Mouse (Mus musculus): Measurements from ENCODE around the gene Npy1r. TPM values are rescaled to one million over a fixed set of nuclear protein-coding genes. Genes with fewer than 3 reads are reported as not detected.

Gene Npy1r
- 10 to 100 TPM; 23.0 to 27.3 TPM for total RNA-seq (2021)
- long read RNA-seq, experiment 1, partial matches to known transcripts = 8 of 28 reads
- long read RNA-seq, experiment 1, other reads (novel, unspliced or antisense) = 18 of 28 reads
- long read RNA-seq, experiment 2, transcript Npy1r-201 (3 exons, 3,001 nt) = major isoform, 7 of 21 reads
- long read RNA-seq, experiment 2, partial matches to known transcripts = 3 of 21 reads
- long read RNA-seq, experiment 2, other reads (novel, unspliced or antisense) = 10 of 21 reads

DNA sequence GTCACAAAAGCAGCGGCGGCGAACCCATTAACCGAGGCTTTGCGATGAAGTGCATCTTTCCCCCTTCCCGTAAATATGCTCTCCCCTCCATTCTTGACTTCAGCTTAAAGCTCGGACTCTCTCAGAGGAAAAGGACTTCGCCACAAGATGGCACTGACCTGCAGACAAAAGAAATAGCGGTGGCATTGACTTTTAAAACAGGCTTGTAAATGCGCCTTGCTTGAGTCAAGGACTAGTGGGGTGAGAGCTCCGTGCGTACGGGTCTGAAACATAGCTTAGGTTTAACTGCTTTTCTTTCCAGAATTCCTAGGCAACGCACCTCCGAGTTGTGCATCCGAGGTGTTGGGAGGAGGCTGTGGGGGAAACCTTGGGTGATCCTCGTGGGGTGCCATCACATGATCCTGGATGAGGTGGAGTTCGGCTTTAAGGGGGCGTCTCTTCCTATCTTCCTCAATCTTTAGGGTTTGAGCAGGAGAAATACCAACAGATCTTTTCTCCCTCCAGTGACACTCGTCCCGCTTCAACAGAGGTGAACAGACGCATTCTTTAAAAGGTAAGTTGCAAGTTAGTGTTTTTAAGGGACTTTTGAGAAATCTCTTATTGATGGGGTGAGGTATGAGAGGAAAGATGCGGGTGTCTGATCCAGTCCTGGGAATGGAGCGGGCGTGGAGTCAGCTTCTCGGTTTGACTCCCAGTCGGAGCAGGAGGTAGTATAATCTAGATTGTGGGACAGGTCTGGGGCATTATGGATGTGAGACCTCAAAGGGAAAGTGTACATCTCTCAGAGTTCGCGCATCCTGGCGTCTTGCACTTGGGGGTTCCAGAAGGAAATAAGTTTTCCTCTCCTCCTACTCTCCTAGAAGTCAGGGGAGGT, at the start of gene Npy1r:
TSS of gene Npy1r (plus strand) at position 223 of the 874 bp plus-strand sequence.
- intact Hi-C loops (cut with DNase I) = loop anchor here (2.0 to 5.0 kb wide), 3 partner anchors 165 to 710 kb away; partner anchors contain the start of gene Naf1
- DNase-seq (ENCODE audit: low spot score in 2 of 2) = peak; percentile 62

- no peak for DNase-seq (ENCODE audit: low spot score in 2 of 2)
- intact Hi-C loops (cut with DNase I) = no loop called here
Observed at GRCm38 (mm10) chr8:66681261-66681660, 15.7 kb upstream of the Npy1r start.

DNA sequence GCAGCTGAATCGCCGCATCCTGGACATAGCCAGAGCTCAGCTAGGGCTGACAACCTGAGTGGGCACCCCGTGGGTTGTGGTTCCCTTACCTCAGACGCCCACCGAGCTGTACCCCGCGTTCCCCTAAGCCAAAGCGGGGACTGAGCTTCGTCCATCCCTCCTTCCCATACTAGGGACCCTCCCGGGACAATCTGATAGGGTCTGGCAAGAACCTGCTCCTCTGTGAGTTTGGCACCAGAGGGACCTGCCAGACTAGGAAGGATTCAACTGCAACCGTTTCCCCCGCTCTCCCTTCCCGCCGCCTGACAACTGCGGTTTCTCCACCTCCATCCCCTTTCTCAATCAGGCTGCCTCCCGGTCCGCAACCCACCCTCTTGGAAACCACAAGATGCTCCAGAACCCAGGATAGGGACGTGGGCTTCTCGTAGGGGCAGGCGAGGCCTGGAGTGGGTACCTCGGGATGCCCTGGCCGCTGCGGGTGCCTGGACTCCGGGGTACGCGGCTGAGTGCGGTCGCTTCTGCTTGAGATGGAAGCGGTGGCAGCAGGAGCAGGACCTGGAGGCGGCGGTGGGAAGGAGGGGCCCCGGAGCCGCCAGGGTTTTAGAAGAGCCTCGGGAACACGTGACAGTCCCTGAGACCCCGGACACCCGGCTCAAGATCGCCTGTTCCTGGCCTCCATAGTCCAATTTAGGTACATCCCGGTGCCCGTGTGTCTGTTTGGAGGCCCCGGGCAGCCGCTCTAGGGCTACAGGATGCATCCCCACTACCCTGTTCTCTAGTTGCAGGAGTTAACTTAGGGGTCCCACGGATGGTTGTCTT, 9.3 kb upstream of the Npy1r start, which contains the start of gene Npy5r:
TSS of gene Npy5r (minus strand) at position 618 of the 819 bp plus-strand sequence.
- peak; percentile 14 to 39 for DNase-seq (ENCODE audit: low spot score in 2 of 2)
- intact Hi-C loops (cut with DNase I) = no loop called here

GRCm38 (mm10) chr8:66688395-66688794, 8.6 kb upstream of the Npy1r start:
- DNase-seq (ENCODE audit: low spot score in 2 of 2) = no peak
- intact Hi-C loops (cut with DNase I) = no loop called here

GRCm38 (mm10) chr8:66688799-66689198, 8.2 kb upstream of the Npy1r start:
- no peak for DNase-seq (ENCODE audit: low spot score in 2 of 2)
- intact Hi-C loops (cut with DNase I) = no loop called here

DNA sequence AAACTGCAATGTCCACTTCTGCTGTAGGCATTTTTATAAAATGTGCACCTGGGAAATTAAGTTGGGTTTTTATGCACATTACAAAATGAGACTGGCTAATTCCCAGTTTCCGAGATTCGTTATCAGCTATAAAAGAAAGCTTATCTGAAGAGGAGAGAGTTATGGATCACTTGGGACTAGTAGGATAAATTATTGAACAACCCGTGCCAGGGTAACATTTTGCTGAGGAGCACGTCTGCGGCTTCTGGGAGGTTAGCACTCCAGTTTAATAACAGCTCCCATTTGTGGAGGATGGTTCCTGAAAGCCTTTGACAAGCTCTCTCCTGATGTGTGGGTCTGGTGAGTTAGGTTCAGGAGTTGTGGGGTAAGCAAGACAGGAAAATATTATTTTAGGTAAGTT, 6.6 kb upstream of the Npy1r start:
- intact Hi-C loops (cut with DNase I) = no loop called here
- DNase-seq (ENCODE audit: low spot score in 2 of 2) = no peak

DNA sequence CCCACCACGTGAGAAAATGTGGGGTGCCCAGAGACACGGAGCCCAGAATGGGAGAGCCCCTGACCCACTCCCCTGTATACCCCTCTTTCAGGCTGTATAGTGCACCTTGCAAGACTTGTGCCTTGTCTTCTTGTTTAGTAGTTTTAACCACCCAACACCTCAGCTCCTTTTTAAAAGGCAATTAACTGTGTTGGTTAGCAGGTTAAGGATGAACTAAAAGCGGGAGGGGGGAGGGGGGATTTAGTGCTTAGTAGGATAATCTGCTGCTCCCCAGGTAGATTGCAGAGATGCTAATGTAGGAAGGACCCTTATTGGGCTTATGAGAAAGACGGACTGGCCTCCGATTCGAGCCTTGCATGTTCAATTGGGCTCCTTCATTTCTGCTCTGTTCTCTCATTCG, 1.0 kb downstream of the Npy1r start:
- no peak for DNase-seq (ENCODE audit: low spot score in 2 of 2)
- intact Hi-C loops (cut with DNase I) = loop anchor here (5.0 kb wide), 2 partner anchors 164 to 629 kb away; partner anchors contain the start of gene Naf1

- intact Hi-C loops (cut with DNase I) = loop anchor here (5.0 kb wide), 2 partner anchors 164 to 629 kb away; partner anchors contain the start of gene Naf1
Observed at GRCm38 (mm10) chr8:66698782-66699181, 1.8 kb downstream of the Npy1r start.

DNA sequence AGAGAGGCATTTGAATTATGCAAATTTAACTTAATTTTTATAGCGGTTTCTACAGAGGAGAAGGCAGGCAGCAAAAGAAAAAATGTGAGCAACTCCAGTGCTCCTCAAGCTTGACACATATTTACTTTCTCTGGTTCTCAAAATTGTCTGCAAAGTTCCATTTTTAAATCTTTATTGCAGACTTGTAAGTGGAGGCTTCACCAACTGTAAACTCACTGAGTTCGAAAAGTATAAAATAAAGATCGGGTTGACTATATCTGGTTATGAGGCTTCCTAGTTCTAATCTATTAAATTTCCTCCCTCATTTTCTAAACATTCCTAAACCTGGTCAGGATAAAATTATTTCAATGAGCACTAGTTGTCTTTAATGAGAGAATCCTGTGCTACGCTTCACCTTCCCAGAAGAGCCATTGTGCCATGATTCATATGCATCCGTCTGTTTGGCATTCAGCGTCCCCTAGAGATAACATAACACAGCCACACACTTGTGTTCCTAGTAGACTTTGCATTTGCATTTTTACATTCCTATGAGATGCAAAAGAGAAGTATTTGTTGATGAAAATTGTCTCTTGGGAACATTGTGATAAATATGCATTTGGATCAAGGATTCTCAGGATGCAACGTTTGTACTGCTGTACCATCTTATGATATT, 17.5 kb downstream of the Npy1r start:
- DNase-seq (ENCODE audit: low spot score in 2 of 2) = no peak
- intact Hi-C loops (cut with DNase I) = no loop called here

More at GRCm38 (mm10) chr8:66698782-66699181, 1.8 kb downstream of the Npy1r start:
- DNase-seq (ENCODE audit: low spot score in 2 of 2) = no peak

GRCm38 (mm10) chr8:66722835-66723234, 25.8 kb downstream of the Npy1r start:
- DNase-seq (ENCODE audit: low spot score in 2 of 2) = peak; percentile 15 to 46
- intact Hi-C loops (cut with DNase I) = no loop called here

GRCm38 (mm10) chr8:66729446-66729845, 32.5 kb downstream of the Npy1r start:
- DNase-seq (ENCODE audit: low spot score in 2 of 2) = no peak
- intact Hi-C loops (cut with DNase I) = no loop called here

DNA sequence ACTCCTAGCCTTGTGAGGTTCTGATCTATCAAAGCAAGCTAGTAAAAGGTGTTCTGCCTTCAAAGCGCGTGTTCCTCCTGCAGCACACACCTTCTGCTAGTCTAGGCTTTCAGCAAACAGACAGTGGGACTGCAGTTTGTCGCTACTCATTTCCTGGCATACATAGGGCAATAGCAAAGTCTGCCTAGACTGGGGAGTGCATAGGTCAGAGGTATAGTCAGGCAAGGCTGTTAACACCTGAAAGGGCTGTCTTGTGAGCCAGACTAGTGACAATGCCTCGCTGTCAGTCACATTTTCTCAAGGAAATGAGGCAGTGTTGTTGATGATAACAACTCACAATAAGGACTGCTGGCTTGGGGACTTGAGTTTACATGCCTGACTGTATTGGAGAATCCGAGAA, 35.0 kb downstream of the Npy1r start:
- intact Hi-C loops (cut with DNase I) = no loop called here
- DNase-seq (ENCODE audit: low spot score in 2 of 2) = no peak

GRCm38 (mm10) chr8:66742359-66742758, 45.4 kb downstream of the Npy1r start:
- no peak for DNase-seq (ENCODE audit: low spot score in 2 of 2)
- intact Hi-C loops (cut with DNase I) = no loop called here

DNA sequence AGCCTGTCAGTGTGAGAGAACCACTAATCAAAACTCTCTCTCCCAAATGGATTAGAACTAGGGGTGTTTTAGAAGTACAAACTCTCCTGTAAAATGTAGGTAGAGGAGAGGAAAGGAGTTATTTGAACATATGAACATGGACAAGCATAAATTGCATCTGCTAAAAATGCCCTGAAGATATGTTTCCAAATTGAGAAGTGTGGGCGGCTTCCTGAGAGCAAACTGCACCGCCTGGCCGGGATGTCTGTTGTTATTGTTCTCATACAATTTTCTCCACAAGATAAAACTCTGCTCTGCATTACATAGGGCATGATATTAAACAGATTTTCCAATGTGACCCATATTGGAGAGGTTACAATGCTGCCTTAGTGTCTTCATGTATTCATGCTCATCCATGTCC, 48.6 kb downstream of the Npy1r start:
- intact Hi-C loops (cut with DNase I) = no loop called here
- DNase-seq (ENCODE audit: low spot score in 2 of 2) = peak in 1 of 2 experiments; percentile 17

GRCm38 (mm10) chr8:66751621-66752020, 54.6 kb downstream of the Npy1r start:
- intact Hi-C loops (cut with DNase I) = no loop called here
- DNase-seq (ENCODE audit: low spot score in 2 of 2) = no peak

DNA sequence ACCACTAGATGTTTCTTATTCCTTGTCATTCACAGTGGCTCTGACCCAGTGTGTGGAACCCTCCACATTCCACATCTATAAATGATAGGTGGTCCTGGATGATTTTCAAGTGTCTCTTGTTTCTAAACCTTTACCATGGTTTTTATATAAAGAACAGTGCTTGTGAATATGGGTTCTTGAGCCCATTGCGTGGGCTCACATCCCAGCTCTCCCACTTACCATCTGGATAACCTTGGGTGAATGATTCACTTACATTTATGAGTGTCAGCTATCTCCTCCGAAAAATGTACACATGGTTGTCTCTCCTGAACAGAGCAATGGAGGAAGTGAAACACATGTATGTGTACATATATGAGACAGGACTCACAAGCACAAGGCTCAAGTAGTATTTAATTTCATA, 59.2 kb downstream of the Npy1r start:
- no peak for DNase-seq (ENCODE audit: low spot score in 2 of 2)
- intact Hi-C loops (cut with DNase I) = no loop called here
